Mouse (Mus musculus) ES-E14 (cell line): ENCODE results near the gene Ddx50.

Experiments used
- CHD2 ChIP-seq: IDR thresholded peaks from 2 replicates; pipeline ENCODE4 v1.6.1; 2014; ENCODE audit warnings: mild to moderate bottlenecking, low read depth, low read length, inconsistent platforms
- HCFC1 ChIP-seq: IDR thresholded peaks from 2 replicates; pipeline ENCODE4 v1.6.1; 2012; ENCODE audit warnings: low read length, inconsistent platforms, borderline replicate concordance; ENCODE audit not compliant: insufficient read depth
- ZNF384 ChIP-seq: IDR thresholded peaks from 2 replicates; pipeline ENCODE4 v1.6.1; 2012; ENCODE audit warnings: low read depth, low read length, inconsistent platforms

DNA sequence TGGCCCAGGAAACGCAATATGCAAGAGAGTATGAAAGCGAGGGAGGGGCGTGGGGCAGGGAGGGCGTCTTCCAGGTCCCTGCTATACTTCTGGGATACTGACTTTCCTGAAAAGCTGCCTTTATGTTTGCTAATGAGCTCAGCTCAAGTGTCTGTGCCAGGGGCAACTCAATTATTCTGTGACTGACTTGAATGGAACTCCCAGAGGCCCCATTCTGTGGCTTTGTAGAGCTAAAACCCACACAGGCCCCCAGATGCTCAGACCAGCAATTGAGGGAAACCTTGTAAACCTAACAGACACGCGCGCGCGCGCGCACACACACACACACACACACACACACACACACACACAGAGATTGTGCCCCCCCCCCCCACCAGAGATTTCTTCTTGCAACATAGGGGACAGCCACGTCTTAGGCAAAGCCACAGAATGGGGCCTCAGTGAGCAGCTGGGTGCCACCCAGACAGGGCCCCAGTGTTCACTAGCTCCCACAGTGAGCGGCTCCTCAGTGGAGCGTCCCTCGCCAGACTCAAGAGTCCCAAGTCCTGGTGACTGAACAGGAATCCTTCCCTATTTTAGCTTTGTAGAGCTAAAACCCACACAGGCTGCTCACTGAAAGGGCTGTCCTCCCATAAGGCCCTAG, 36.1 kb upstream of the Ddx50 start:
- TF ChIP-seq ZNF384 (no peak), CHD2 (no peak), HCFC1 (no peak)
